Mouse (Mus musculus): ENCODE data around the gene Nfatc3. TPM values are rescaled to one million over a fixed set of nuclear protein-coding genes. Genes with fewer than 3 reads are reported as not detected.
A peak's percentile ranks its signal among the peaks of the same experiment; 100 is the strongest.

Nfatc3 gene
- polyA plus RNA-seq, 1 experiment from 2014 or later = 6.9 TPM

DNA sequence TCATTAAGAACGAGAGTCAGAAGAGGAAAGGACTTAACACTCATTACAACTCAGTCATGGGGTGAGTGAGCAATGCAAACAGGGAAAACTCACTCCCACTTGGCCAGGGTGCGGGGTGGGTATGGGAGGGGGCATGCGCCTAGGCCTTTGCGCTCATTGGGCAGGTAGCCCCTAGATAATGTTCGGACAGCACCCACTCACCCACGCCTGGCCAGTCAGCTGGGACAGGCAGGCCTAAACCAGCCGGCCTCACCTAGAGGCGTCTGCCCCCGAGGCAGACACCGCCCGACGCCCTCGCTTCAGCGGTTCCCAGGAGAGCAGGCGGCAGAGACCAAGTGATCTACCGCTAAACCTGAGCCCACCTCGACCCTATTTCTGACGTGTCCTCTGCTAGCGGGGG is 77.0 kb downstream of the Nfatc3 start:
- peaks cover 46% of the 10 kb centered on the region for H3K27me3 ChIP-seq
- H3K4me3 ChIP-seq (replicated peaks) = peak overlapping the region; percentile 54
- 4% methylated on average over 19 of the region's 19 CpGs for WGBS
- H3K9me3 ChIP-seq (replicated peaks) = no peaks in the 10 kb centered on the region
- peak overlapping the region; percentile 90 for H3K4me2 ChIP-seq (replicated peaks)
- H3K9ac ChIP-seq = no peak overlapping the region
- H3K36me3 ChIP-seq = peaks cover 22% of the 10 kb centered on the region
- ATAC-seq (ENCODE audit: insufficient number of reproducible peaks, low FRiP score, low TSS enrichment, low read depth) = no peak
- peaks cover 36% of the 10 kb centered on the region for H3K4me1 ChIP-seq
- H3K27ac ChIP-seq (replicated peaks) = peak overlapping the region; percentile 79

DNA sequence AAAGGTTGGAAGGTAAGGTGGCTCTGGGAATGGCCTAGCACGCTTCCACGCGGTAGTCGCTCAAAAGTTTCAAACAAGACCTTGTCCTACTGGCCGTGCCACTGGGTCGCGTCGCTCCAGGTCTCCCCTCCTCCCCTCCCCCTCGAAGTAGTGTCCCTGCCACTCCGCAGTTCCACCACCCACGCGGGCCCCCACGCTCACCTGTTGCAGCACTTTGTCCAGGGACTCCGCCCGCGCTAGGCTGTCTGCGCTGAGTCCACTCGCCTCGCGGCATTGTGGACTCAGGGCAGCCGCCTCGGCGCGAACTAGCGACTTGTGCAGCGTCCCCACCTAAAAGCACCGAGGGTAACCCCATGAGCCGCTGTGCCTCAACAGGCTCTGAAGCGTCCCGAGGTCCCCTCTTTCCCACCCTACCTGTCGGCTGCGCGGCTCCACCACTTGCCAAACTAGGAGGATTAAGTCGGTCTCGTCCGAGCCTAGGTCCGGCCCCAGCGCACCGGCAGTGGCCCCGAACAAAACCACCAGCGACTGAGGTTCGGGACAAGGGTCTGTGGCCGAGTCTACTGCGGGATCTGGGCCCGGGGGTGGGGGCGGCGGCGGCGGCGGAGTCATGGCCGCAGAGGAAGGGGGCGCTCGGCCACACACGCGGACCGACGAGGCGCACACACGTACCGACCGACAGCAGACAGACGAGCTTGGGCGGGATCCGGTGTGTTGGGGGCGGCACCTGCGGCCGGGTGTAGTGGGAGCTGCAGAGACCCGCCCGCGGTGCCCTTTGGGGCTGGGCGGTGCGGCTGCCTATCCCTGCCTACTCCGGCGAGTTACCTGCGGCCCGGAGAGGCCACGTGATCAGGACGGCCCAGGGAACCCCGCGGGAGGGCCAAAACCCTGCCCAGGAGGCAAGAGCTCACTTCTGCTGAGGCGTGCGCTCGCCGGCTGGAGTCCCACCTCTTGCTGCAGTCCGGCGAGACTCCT is 77.8 kb downstream of the Nfatc3 start, which contains the start of gene Esrp2:
Gene Esrp2, minus strand, starts transcription at position 819 of the 975 bp plus-strand sequence.
- Histone ChIP-seq H3K4me2 (replicated peaks) (peak within 1 kb of the TSS; percentile 90), H3K4me1 (peaks cover 40% of the 10 kb centered on the region), H3K27ac (replicated peaks) (peak within 1 kb of the TSS; percentile 79), H3K4me3 (replicated peaks) (peak within 1 kb of the TSS; percentile 54), H3K9me3 (replicated peaks) (no peaks in the 10 kb centered on the region), H3K27me3 (peaks cover 46% of the 10 kb centered on the region), H3K36me3 (peaks cover 17% of the 10 kb centered on the region), H3K9ac (peak within 1 kb of the TSS; percentile 28)
- 2% methylated on average over 83 of the region's 86 CpGs for WGBS
- peak; percentile 36 for ATAC-seq (ENCODE audit: insufficient number of reproducible peaks, low FRiP score, low TSS enrichment, low read depth)

DNA sequence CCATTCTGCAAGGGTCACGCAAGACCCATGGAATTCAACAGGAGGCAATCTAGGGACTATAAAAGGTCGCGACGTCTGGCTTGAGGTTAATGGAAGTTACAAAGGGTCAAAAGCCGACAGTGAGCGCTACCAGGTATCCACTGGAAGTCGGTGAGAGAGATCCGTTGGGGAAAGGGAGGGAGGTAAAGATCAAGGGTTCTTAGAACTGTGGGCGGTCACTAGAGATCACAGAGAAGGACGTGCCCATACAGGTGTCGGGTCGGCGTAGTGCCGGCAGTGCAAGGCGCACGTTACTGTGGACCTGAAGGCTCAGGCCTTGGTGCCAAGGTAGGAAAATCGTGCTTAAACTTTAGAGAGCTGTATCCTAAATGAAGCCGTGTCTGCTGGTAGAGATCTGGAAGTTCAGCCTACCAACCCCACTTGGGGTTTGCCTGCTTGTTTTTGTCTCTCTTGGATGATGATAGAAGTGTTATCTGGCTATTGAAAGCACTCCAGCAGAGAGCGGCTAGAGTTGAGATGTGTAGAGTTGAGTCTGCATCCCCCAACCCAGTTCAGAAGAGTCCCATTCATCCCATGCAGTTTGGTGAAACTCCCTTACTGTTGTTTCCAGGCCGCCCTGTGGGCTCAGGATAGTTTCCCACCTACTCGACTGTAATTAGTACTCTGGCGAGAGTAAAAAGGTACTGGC is 78.7 kb downstream of the Nfatc3 start:
- H3K9me3 ChIP-seq (replicated peaks) = no peaks in the 10 kb centered on the region
- peak overlapping the region; percentile 90 for H3K4me2 ChIP-seq (replicated peaks)
- ATAC-seq (ENCODE audit: insufficient number of reproducible peaks, low FRiP score, low TSS enrichment, low read depth) = no peak
- peaks cover 40% of the 10 kb centered on the region for H3K4me1 ChIP-seq
- WGBS = 7% methylated on average over 22 of the region's 22 CpGs
- H3K36me3 ChIP-seq = peaks cover 7% of the 10 kb centered on the region
- peaks cover 46% of the 10 kb centered on the region for H3K27me3 ChIP-seq
- H3K9ac ChIP-seq = peak overlapping the region; percentile 12
- H3K4me3 ChIP-seq (replicated peaks) = peak overlapping the region; percentile 54
- H3K27ac ChIP-seq (replicated peaks) = peak overlapping the region; percentile 79

DNA sequence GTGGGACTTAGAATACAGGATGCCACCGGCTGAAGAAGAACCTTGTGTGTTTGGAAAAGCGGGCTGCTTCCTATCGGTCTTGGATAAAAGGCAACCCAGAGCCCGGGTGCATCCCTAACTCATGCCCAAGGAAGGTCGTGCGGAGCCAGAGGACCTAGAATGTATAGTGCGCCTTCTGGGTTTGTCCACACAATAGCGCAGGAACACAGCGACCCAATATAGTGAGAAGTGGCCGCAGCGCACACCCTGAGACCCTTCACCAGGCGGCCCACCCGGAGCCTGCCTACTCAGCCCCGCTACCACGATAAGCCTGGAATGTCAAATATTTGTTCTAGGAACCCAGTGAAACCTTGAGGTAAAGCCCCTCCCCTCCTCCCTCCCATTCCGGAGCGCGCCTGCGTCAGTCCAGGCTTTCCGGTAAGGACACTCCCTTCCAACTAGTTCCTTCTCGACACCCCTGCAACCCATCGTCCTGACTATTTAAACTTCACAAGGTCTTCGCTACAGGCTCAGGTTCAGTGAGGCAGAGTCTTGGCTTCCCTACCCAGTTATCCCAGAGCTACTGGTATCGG is 79.4 kb downstream of the Nfatc3 start:
- no peak for ATAC-seq (ENCODE audit: insufficient number of reproducible peaks, low FRiP score, low TSS enrichment, low read depth)

DNA sequence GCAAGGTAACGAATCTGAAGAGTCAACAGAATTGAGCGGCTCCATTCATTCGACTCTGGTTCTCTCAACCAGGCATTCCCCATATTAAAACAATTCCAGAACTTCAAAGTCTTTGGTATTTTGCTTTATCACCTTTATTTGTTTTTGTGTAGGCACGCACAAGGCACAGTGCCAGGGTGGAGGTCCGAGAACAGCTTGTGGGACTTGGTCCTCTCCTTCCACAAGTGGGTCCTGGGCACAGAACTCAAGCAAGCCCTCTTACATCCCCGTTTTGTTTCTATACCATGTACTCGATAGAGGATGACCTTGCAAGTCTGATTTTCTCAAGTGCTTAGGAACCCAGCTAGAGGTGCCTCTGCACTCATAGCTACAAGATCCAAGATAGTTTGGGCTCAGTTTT is 80.0 kb downstream of the Nfatc3 start:
- H3K4me3 ChIP-seq (replicated peaks) = peak overlapping the region; percentile 54
- peaks cover 37% of the 10 kb centered on the region for H3K4me1 ChIP-seq
- peaks cover 39% of the 10 kb centered on the region for H3K27me3 ChIP-seq
- WGBS = 13% methylated on average over 7 of the region's 7 CpGs
- ATAC-seq (ENCODE audit: insufficient number of reproducible peaks, low FRiP score, low TSS enrichment, low read depth) = no peak
- no peaks in the 10 kb centered on the region for H3K36me3 ChIP-seq
- H3K9me3 ChIP-seq (replicated peaks) = no peaks in the 10 kb centered on the region
- H3K9ac ChIP-seq = no peak overlapping the region; the same call in 1 of the 2 replicates
- peak overlapping the region; percentile 79 for H3K27ac ChIP-seq (replicated peaks)
- peak overlapping the region; percentile 90 for H3K4me2 ChIP-seq (replicated peaks)

More for the DNA sequence above, 79.4 kb downstream of the Nfatc3 start:
- Histone ChIP-seq H3K27ac (replicated peaks) (peak overlapping the region; percentile 79), H3K4me3 (replicated peaks) (peak overlapping the region; percentile 54), H3K27me3 (peaks cover 45% of the 10 kb centered on the region), H3K36me3 (peaks cover 1% of the 10 kb centered on the region), H3K9ac (peak overlapping the region; percentile 7), H3K4me1 (peaks cover 40% of the 10 kb centered on the region), H3K9me3 (replicated peaks) (no peaks in the 10 kb centered on the region), H3K4me2 (replicated peaks) (peak overlapping the region; percentile 90)
- WGBS = under 1% methylated on average over 24 of the region's 24 CpGs

DNA sequence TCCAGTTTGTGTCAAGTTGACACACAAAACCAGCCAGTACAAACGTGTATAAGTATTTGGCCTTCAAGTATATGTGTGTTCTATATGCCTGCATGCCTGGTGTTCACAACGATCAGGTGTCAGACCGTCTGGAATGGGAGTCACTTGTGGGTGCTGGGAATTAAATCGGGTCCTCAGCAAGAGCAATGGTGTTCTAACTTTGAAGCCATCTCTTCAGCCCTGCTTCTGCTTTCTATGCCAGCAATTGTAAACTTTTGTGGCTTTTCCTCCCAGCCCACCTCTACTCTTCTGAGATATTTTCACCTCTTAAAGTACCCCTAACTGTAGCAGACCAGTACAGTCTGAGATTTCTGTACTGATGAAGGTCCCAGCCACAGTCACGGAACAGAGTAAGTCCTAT is 81.6 kb downstream of the Nfatc3 start:
- 61% methylated on average over 5 of the region's 5 CpGs for WGBS
- peaks cover 25% of the 10 kb centered on the region for H3K27me3 ChIP-seq

DNA sequence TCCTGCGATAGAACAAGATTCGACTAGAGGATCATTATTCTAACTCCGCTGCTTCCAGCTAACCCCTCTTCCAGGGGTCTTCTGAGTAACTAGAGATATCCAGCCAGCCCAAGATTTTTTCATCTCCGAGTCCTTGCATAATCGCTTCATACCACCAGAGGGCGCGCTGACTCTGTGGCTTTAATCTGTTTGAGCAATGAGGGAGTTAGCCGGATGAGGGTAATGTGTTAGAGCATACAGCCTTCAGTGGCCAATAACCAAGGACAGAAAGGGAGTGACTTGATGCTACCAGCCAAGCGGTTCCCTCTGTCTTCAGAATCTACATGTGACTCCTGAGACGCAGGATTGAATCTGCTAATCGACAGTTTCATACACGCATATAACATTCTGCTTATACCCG is 82.1 kb downstream of the Nfatc3 start:
- H3K4me2 ChIP-seq (replicated peaks) = no peak overlapping the region
- 16% methylated on average over 13 of the region's 13 CpGs for WGBS

More for the DNA sequence above, 81.6 kb downstream of the Nfatc3 start:
- Histone ChIP-seq H3K9me3 (replicated peaks) (no peaks in the 10 kb centered on the region), H3K4me3 (replicated peaks) (no peak overlapping the region), H3K4me1 (peaks cover 30% of the 10 kb centered on the region), H3K9ac (no peak overlapping the region), H3K4me2 (replicated peaks) (no peak overlapping the region), H3K36me3 (no peaks in the 10 kb centered on the region), H3K27ac (replicated peaks) (no peak overlapping the region)
- ATAC-seq (ENCODE audit: insufficient number of reproducible peaks, low FRiP score, low TSS enrichment, low read depth) = no peak

DNA sequence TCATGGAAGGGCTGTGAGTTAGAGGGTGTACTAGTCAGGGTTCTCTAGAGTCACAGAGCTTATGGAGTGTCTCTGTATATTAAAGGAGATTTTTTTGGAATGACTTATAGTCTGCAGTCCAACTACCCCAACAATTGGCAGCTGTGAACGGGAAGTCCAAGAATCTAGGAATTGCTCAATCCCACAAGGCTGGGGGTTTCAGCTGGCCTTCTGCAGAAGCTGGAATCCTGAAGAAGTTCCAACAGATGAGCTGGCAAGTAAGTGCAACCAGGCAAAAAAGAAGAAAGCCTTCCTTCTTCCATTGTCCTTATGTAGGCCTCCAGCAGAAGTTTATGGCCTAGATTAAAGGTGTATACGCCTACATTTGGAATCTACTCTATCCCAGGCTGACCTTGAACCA is 86.7 kb downstream of the Nfatc3 start:
- H3K9me3 ChIP-seq (replicated peaks) = no peaks in the 10 kb centered on the region
- no peak overlapping the region for H3K9ac ChIP-seq
- no peaks in the 10 kb centered on the region for H3K27me3 ChIP-seq
- no peak overlapping the region for H3K4me2 ChIP-seq (replicated peaks)
- no peaks in the 10 kb centered on the region for H3K36me3 ChIP-seq
- WGBS = 89% methylated on average over 2 of the region's 2 CpGs
- no peak overlapping the region for H3K27ac ChIP-seq (replicated peaks)
- H3K4me1 ChIP-seq = peaks cover 4% of the 10 kb centered on the region; the same call in 1 of the 2 replicates
- no peak overlapping the region for H3K4me3 ChIP-seq (replicated peaks)
- ATAC-seq (ENCODE audit: insufficient number of reproducible peaks, low FRiP score, low TSS enrichment, low read depth) = no peak

More for the DNA sequence above, 82.1 kb downstream of the Nfatc3 start:
- H3K27ac ChIP-seq (replicated peaks) = no peak overlapping the region
- H3K9me3 ChIP-seq (replicated peaks) = no peaks in the 10 kb centered on the region
- no peak overlapping the region for H3K9ac ChIP-seq
- ATAC-seq (ENCODE audit: insufficient number of reproducible peaks, low FRiP score, low TSS enrichment, low read depth) = no peak
- H3K36me3 ChIP-seq = no peaks in the 10 kb centered on the region
- peaks cover 24% of the 10 kb centered on the region for H3K4me1 ChIP-seq
- no peak overlapping the region for H3K4me3 ChIP-seq (replicated peaks)
- peaks cover 19% of the 10 kb centered on the region for H3K27me3 ChIP-seq

DNA sequence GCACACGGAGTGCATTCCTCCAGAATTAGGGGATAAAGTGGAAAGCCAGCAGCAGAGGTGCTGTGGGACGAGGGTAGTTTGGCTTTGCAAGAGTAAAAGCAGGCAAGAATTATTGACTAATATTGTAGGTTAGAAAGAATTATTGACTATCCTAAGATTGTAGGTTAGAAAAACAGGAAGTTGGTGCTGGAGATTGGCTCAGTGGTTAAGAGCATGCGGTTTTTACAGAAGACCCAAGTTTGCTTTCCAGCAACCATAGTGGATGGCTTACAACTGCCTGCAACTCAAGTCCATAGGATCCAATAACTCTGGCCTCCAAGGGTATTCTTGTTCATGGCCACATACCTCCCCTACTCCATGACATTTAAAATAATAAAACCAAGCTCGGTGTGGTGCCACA is 87.4 kb downstream of the Nfatc3 start:
- H3K27ac ChIP-seq (replicated peaks) = no peak overlapping the region
- H3K36me3 ChIP-seq = no peaks in the 10 kb centered on the region
- no peak for ATAC-seq (ENCODE audit: insufficient number of reproducible peaks, low FRiP score, low TSS enrichment, low read depth)
- no peak overlapping the region for H3K4me3 ChIP-seq (replicated peaks)
- no peaks in the 10 kb centered on the region for H3K9me3 ChIP-seq (replicated peaks)
- no peak overlapping the region for H3K4me2 ChIP-seq (replicated peaks)
- H3K27me3 ChIP-seq = no peaks in the 10 kb centered on the region
- no peak overlapping the region for H3K9ac ChIP-seq
- WGBS = 91% methylated on average over 4 of the region's 4 CpGs
- peaks cover 8% of the 10 kb centered on the region for H3K4me1 ChIP-seq

DNA sequence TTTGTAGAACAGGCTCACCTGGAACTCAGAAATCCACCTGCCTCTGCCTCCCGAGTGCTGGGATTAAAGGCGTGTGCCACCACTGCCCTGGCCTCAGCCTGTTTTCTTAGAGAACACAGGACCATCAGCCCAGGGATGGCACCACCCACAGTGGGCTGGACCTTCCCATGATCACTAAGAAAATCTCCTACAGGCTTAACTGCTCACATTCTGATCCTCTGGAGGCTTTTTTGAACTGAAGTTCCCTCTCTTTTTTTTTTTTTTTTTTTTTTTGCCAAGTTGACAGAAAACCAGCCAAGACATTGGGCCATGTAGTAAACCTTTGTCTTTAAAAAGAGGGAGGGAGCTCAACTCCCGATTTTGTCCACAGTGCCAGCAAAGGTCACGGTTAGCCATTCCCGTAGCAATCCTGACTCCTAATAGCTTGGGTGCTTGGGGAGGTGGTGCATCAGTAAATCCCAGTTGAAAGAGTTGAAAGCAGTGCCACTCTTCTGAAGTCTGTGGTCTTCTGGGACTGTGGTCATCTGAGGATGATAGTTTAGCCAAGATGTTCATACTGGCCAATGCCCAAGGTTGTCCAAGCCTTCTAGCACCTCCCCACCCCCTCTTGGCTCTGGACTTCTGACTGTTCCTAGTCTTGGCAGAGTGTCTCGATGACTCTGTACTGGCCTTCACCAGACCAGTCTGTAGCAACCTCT is 89.4 kb downstream of the Nfatc3 start:
- 0 out of 2 replicates have a peak, but pooled peaks cover 2% of the 10 kb centered on the region for H3K36me3 ChIP-seq
- no peak overlapping the region for H3K9ac ChIP-seq
- no peak overlapping the region for H3K27ac ChIP-seq (replicated peaks)
- 78% methylated on average over 6 of the region's 6 CpGs for WGBS
- H3K4me3 ChIP-seq (replicated peaks) = no peak overlapping the region
- no peak for ATAC-seq (ENCODE audit: insufficient number of reproducible peaks, low FRiP score, low TSS enrichment, low read depth)
- peaks cover 17% of the 10 kb centered on the region for H3K4me1 ChIP-seq
- H3K4me2 ChIP-seq (replicated peaks) = no peak overlapping the region
- no peaks in the 10 kb centered on the region for H3K27me3 ChIP-seq
- no peaks in the 10 kb centered on the region for H3K9me3 ChIP-seq (replicated peaks)
